Mouse (Mus musculus): ENCODE measurements around the gene Atp8b4.

DNA sequence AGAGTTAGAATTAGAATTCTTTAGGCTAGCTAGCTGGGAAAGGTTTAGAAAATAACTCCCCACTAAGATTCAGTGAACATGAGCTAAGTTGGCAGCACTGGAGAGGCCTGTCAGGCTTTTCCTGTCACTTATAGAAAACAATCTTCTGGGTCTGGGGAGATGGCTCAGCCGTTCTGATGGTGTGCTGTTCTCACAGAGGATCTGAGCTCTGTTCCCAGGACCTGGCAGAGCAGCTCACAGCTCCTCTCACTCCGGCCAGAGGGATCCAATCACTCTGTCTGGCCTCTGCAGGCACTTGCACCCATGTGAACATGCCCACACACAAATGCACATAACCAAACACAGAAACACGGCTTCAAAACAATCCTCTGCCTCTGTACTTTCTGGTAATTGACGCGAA is 27.6 kb downstream of the Atp8b4 start:
- no peak for TF ChIP-seq CTCF (IDR thresholded peaks at IDR 0.05; ENCODE audit: low read depth)
- TF ChIP-seq EP300 (IDR thresholded peaks at IDR 0.05; ENCODE audit: low read depth): no peak
